Mouse (Mus musculus) heart, adult 2 months (tissue): Measurements from ENCODE around the gene Pold2. TPM values are rescaled to one million over a fixed set of nuclear protein-coding genes. Genes with fewer than 3 reads are reported as not detected.
A peak's percentile ranks its signal among the peaks of the same experiment; 100 is the strongest.

ENCODE experiments used
- DNase-seq, 2 experiments: peaks; one replicate each; pipeline ENCODE4 v3.0.0; 2021
- H3K27ac ChIP-seq: fragments of 200-600 bp; 2 replicates; pipeline ENCODE4 v1.8.1; 2022
- H3K27me3 ChIP-seq: fragments of 200-500 bp; 2 replicates; pipeline ENCODE4 v1.6.1; 2012; ENCODE audit warnings: mild to moderate bottlenecking, low read length, inconsistent platforms, mixed read lengths; ENCODE audit not compliant: control insufficient read depth, insufficient read depth
- H3K36me3 ChIP-seq: fragments of 200-500 bp; 2 replicates; pipeline ENCODE4 v1.6.1; 2012; ENCODE audit warnings: low read length, inconsistent platforms; ENCODE audit not compliant: control insufficient read depth, insufficient read depth
- H3K4me1 ChIP-seq: fragments of 200-500 bp; 2 replicates; pipeline ENCODE4 v1.6.1; 2011; ENCODE audit warnings: low read length; ENCODE audit not compliant: control insufficient read depth, insufficient read depth
- H3K4me3 ChIP-seq: fragments of 200-600 bp; 2 replicates; pipeline ENCODE4 v1.8.1; 2022
- H3K79me2 ChIP-seq: fragments of 200-500 bp; replicated peaks from 2 replicates; pipeline ENCODE4 v1.6.1; 2012; ENCODE audit warnings: mild to moderate bottlenecking, inconsistent platforms, low read length, moderate library complexity, mixed read lengths; ENCODE audit not compliant: control insufficient read depth, insufficient read depth
- H3K9ac ChIP-seq: fragments of 200-500 bp; 2 replicates; pipeline ENCODE4 v1.6.1; 2012; ENCODE audit warnings: low read depth, mild to moderate bottlenecking, control low read depth, inconsistent platforms, low read length, mixed read lengths
- CTCF ChIP-seq: fragments of 200-600 bp; IDR thresholded peaks from 2 replicates; pipeline ENCODE4 v1.8.1; 2022; ENCODE audit warnings: antibody characterized with exemption, mild to moderate bottlenecking, moderate library complexity
- EP300 ChIP-seq: fragments of 200-500 bp; IDR thresholded peaks from 2 replicates; pipeline ENCODE4 v1.6.1; 2011; ENCODE audit warnings: low read depth, low read length, control low read depth; ENCODE audit not compliant: insufficient read depth
- POLR2A ChIP-seq: fragments of 200-500 bp; IDR thresholded peaks from 2 replicates; pipeline ENCODE4 v1.6.1; 2011; ENCODE audit warnings: mild to moderate bottlenecking, low read depth, low read length, control low read depth; ENCODE audit not compliant: insufficient read depth
- WGBS: fragments of 180-500 bp; shearing (Covaris S2); methylation state at CpG from one replicate; pipeline ENCODE4 v1.1.7; 2018; 5-methylcytosine and 5-hydroxymethylcytosine counted together
- intact Hi-C: fragments of 180-260 bp; cut with DNase I; formaldehyde crosslinking; loops from one replicate; pipeline ENCODE4 v1.15.1; 2025
- polyA plus RNA-seq: library from polyadenylated mRNA; depleted of rRNA; stranded (reverse); fragments of >200 nt; gene quantifications from 2 replicates; pipeline ENCODE4 v1.2.3, GENCODE M21; 2012
- total RNA-seq, 2 experiments: library from RNA; stranded (reverse); gene quantifications; 2 replicates each; pipeline ENCODE4 v1.2.3; 2021

Gene Pold2
- total and polyA plus RNA-seq, 3 experiments: 30.9 to 58.1 (median 42.6) TPM

DNA sequence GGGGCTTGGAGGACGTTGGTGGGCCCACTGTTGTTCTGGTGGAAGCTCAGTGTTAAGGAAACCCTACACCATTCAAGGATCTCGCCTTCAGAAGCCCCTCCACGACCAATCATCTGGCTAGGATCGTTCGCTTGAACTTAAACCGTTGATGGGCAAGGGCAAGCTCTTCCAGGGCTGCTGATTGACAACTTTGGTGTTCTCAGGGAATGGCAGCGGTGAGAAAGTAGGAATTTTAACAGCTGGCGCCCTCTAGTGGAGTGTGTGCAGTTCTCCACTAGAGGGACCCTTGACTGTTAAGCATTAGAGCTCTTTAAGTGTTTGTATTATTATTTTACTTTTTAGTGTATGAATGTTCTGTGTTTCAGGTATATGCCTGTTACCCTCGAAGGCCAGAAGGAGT lies 8.1 kb upstream of the Pold2 start:
- DNase-seq: peak; percentile 51 to 61
- Histone ChIP-seq H3K36me3 (no peaks in the 10 kb centered on the region), H3K27me3 (no peaks in the 10 kb centered on the region), H3K79me2 (no peaks in the 10 kb centered on the region), H3K4me1 (no peaks in the 10 kb centered on the region), H3K9ac (no peak overlapping the region), H3K27ac (no peak overlapping the region), H3K4me3 (no peak overlapping the region)
- TF ChIP-seq EP300 (no peak), CTCF (peak; percentile 97; the same call in 1 of the 2 replicates)
- 13% methylated on average over 9 of the region's 9 CpGs for WGBS
- intact Hi-C loops: loop anchor here (2.0 to 10.0 kb wide), 5 partner anchors 29 to 399 kb away; partner anchors contain the start of genes Ccdc117 and Ykt6

- Histone ChIP-seq H3K4me1 (no peaks in the 10 kb centered on the region), H3K36me3 (no peaks in the 10 kb centered on the region), H3K79me2 (no peaks in the 10 kb centered on the region), H3K27me3 (no peaks in the 10 kb centered on the region), H3K4me3 (no peak overlapping the region), H3K9ac (no peak overlapping the region), H3K27ac (no peak overlapping the region)
- no peak for DNase-seq
- 45% methylated on average over 8 of the region's 8 CpGs for WGBS
- no peak for TF ChIP-seq CTCF
- no peak for TF ChIP-seq EP300
- no peak for TF ChIP-seq POLR2A
- intact Hi-C loops: loop anchor here (10.0 kb wide), 2 partner anchors 228 to 338 kb away; partner anchors contain the start of gene Ccdc117
These were observed 4.4 kb upstream of the Pold2 start for GRCm38 (mm10) chr11:5882518-5882917.

- no peaks in the 10 kb centered on the region for H3K36me3 ChIP-seq
- no peaks in the 10 kb centered on the region for H3K4me1 ChIP-seq
- H3K27ac ChIP-seq: no peak overlapping the region
- no peak overlapping the region for H3K4me3 ChIP-seq
- DNase-seq: peak in 1 of 2 experiments; percentile 57
- TF ChIP-seq EP300: no peak
- TF ChIP-seq CTCF: peak; percentile 82
- H3K27me3 ChIP-seq: no peaks in the 10 kb centered on the region
- H3K79me2 ChIP-seq: no peaks in the 10 kb centered on the region
- H3K9ac ChIP-seq: no peak overlapping the region
- intact Hi-C loops: loop anchor here (2.0 to 10.0 kb wide), 4 partner anchors 43 to 335 kb away; partner anchors contain the start of gene Ccdc117
- 69% methylated on average over 5 of the region's 5 CpGs for WGBS
These were observed 1.8 kb upstream of the Pold2 start for GRCm38 (mm10) chr11:5879905-5880304.

GRCm38 (mm10) chr11:5878661-5879060 lies 569 bp upstream of the Pold2 start:
- intact Hi-C loops: loop anchor here (2.0 to 5.0 kb wide), 2 partner anchors 42 to 171 kb away; no protein-coding TSS in a partner anchor
- no peak for DNase-seq
- H3K36me3 ChIP-seq: no peaks in the 10 kb centered on the region
- WGBS: 47% methylated on average over 8 of the region's 8 CpGs
- H3K9ac ChIP-seq: no peak overlapping the region
- no peaks in the 10 kb centered on the region for H3K4me1 ChIP-seq
- no peak for TF ChIP-seq EP300
- no peaks in the 10 kb centered on the region for H3K27me3 ChIP-seq
- no peaks in the 10 kb centered on the region for H3K79me2 ChIP-seq
- peak overlapping the region; percentile 27 for H3K4me3 ChIP-seq
- H3K27ac ChIP-seq: peak overlapping the region; percentile 69

GRCm38 (mm10) chr11:5877421-5877820 lies 671 bp downstream of the Pold2 start:
- no peaks in the 10 kb centered on the region for H3K79me2 ChIP-seq
- intact Hi-C loops: loop anchor here (5.0 kb wide), 1 partner anchor 170 kb away; no protein-coding TSS in a partner anchor
- 6% methylated on average over 5 of the region's 5 CpGs for WGBS
- no peak overlapping the region; the same call in 1 of the 2 replicates for H3K27ac ChIP-seq
- H3K4me1 ChIP-seq: no peaks in the 10 kb centered on the region
- H3K9ac ChIP-seq: peak overlapping the region; percentile 48
- H3K36me3 ChIP-seq: no peaks in the 10 kb centered on the region
- TF ChIP-seq CTCF: no peak
- TF ChIP-seq POLR2A: no peak
- TF ChIP-seq EP300: no peak
- H3K27me3 ChIP-seq: no peaks in the 10 kb centered on the region
- H3K4me3 ChIP-seq: peak overlapping the region; percentile 91
- DNase-seq: no peak

- TF ChIP-seq POLR2A (no peak), CTCF (no peak), EP300 (no peak)
- no peaks in the 10 kb centered on the region for H3K36me3 ChIP-seq
These were observed 4.9 kb downstream of the Pold2 start for GRCm38 (mm10) chr11:5873192-5873591.

More at GRCm38 (mm10) chr11:5873192-5873591, 4.9 kb downstream of the Pold2 start:
- H3K79me2 ChIP-seq: no peaks in the 10 kb centered on the region
- 97% methylated on average over 9 of the region's 9 CpGs for WGBS
- no peak overlapping the region for H3K9ac ChIP-seq
- no peak for DNase-seq
- H3K4me1 ChIP-seq: no peaks in the 10 kb centered on the region
- no peak overlapping the region for H3K4me3 ChIP-seq
- H3K27ac ChIP-seq: no peak overlapping the region
- intact Hi-C loops: no loop called here
- no peaks in the 10 kb centered on the region for H3K27me3 ChIP-seq
